Mouse (Mus musculus) left cerebral cortex, postnatal 4 days (tissue): ENCODE results near the gene Gapt. TPM values are rescaled to one million over a fixed set of nuclear protein-coding genes. Genes with fewer than 3 reads are reported as not detected.

Experiments used
- DNase-seq: peaks from one replicate; pipeline ENCODE4 v3.0.0-alpha.2; 2022
- intact Hi-C: fragments of 180-260 bp; cut with DNase I; formaldehyde crosslinking; loops from one replicate; pipeline ENCODE4 v1.15.1; 2025
- total RNA-seq, 2 experiments: library from RNA; stranded (reverse); gene quantifications; 2 replicates each; pipeline ENCODE4 v1.2.3; 2021

Gapt gene
- total RNA-seq, 2 experiments from 2014 or later = not detected

- intact Hi-C loops = no loop called here
- no peak for DNase-seq
These were observed 9.5 kb upstream of the Gapt start for GRCm38 (mm10) chr13:110366477-110366876.

GRCm38 (mm10) chr13:110363722-110364121, 6.7 kb upstream of the Gapt start:
- no peak for DNase-seq
- intact Hi-C loops = loop anchor here (5.0 kb wide), 1 partner anchor 81 kb away; the partner anchor contains the start of gene Rab3c

GRCm38 (mm10) chr13:110351051-110351450, 5.9 kb downstream of the Gapt start:
- intact Hi-C loops = no loop called here
- DNase-seq = no peak

GRCm38 (mm10) chr13:110346707-110347106, 10.3 kb downstream of the Gapt start:
- intact Hi-C loops = no loop called here
- no peak for DNase-seq

GRCm38 (mm10) chr13:110342602-110343001, 14.4 kb downstream of the Gapt start:
- intact Hi-C loops = no loop called here
- no peak for DNase-seq

- no peak for DNase-seq
- intact Hi-C loops = no loop called here
These were observed 23.9 kb downstream of the Gapt start for GRCm38 (mm10) chr13:110332958-110333597.

GRCm38 (mm10) chr13:110318746-110319145, 38.3 kb downstream of the Gapt start:
- intact Hi-C loops = no loop called here
- DNase-seq = peak; percentile 19

- intact Hi-C loops = no loop called here
- DNase-seq = no peak
These were observed 49.8 kb downstream of the Gapt start for GRCm38 (mm10) chr13:110307188-110307587.

Other genes starting within 250 kb of the Gapt start
- 100 to 1,000 TPM; 114 to 116 TPM for gene Rab3c, start 76.2 kb downstream of the Gapt start, total RNA-seq
- gene Plk2, start 37.8 kb upstream of the Gapt start, total RNA-seq = 100 to 1,000 TPM; 273 to 293 TPM